ENCODE assay signal across 8 mouse cellular contexts in genomic region chr2:152141491-152141890, GRCm38 (mm10). TPM values are rescaled to one million over a fixed set of nuclear protein-coding genes. Genes with fewer than 3 reads are reported as not detected.
DNase-seq lines count a peak whose midpoint lies in the region; ATAC-seq lines count a peak whose summit lies in the region.

No protein-coding gene starts in this region.

- WGBS in heart, embryonic 13.5 days: 21% methylated on average over 1 of the region's 1 CpGs
- 20% methylated on average over 1 of the region's 1 CpGs for WGBS in embryonic facial prominence, embryonic 13.5 days
- 38% methylated on average over 1 of the region's 1 CpGs for WGBS in intestine, embryonic 15.5 days
- 52% methylated on average over 1 of the region's 1 CpGs for WGBS in midbrain, embryonic 16.5 days

- H3K4me3 ChIP-seq in heart, embryonic 13.5 days: peak overlapping the region; percentile 60
- peak overlapping the region; percentile 41 for H3K4me3 ChIP-seq in embryonic facial prominence, embryonic 13.5 days
- H3K4me3 ChIP-seq in intestine, embryonic 15.5 days (replicated peaks): peak overlapping the region; percentile 51
- H3K4me3 ChIP-seq in midbrain, embryonic 16.5 days (ENCODE audit: low read depth, low read length): peak overlapping the region; percentile 27; the same call in 1 of the 2 replicates

- H3K4me1 ChIP-seq in heart, embryonic 13.5 days: peaks cover 30% of the 10 kb centered on the region
- H3K4me1 ChIP-seq in embryonic facial prominence, embryonic 13.5 days: peaks cover 34% of the 10 kb centered on the region
- peaks cover 26% of the 10 kb centered on the region for H3K4me1 ChIP-seq in intestine, embryonic 15.5 days (replicated peaks)
- peaks cover 20% of the 10 kb centered on the region for H3K4me1 ChIP-seq in midbrain, embryonic 16.5 days (ENCODE audit: control insufficient read depth, insufficient read depth, low read length)

- peaks cover 82% of the 10 kb centered on the region for H3K27me3 ChIP-seq in heart, embryonic 13.5 days (replicated peaks)
- H3K27me3 ChIP-seq in embryonic facial prominence, embryonic 13.5 days: peaks cover 64% of the 10 kb centered on the region
- peaks cover 52% of the 10 kb centered on the region for H3K27me3 ChIP-seq in intestine, embryonic 15.5 days (replicated peaks)
- peaks cover 42% of the 10 kb centered on the region for H3K27me3 ChIP-seq in midbrain, embryonic 16.5 days (ENCODE audit: control insufficient read depth, insufficient read depth, low read depth, low read length)

- DNase-seq in heart, adult 18-20 months: no peak
- no peak for DNase-seq in left cerebral cortex, adult 9 months (ENCODE audit: low spot score in 2 of 2)
- DNase-seq in gastrocnemius, postnatal 4 days (ENCODE audit: low spot score in 2 of 2): no peak

- H3K4me2 ChIP-seq in heart, embryonic 13.5 days: peak overlapping the region; percentile 86
- H3K4me2 ChIP-seq in embryonic facial prominence, embryonic 13.5 days: peak overlapping the region; percentile 89
- H3K4me2 ChIP-seq in intestine, embryonic 15.5 days (replicated peaks): peak overlapping the region; percentile 93
- H3K4me2 ChIP-seq in midbrain, embryonic 16.5 days (ENCODE audit: low read length): peak overlapping the region; percentile 50; the same call in 1 of the 2 replicates

- no peak for ATAC-seq in heart, embryonic 13.5 days (ENCODE audit: extremely low read depth, insufficient number of reproducible peaks, low FRiP score, low TSS enrichment)
- ATAC-seq in embryonic facial prominence, embryonic 13.5 days (ENCODE audit: insufficient number of reproducible peaks, insufficient read depth, low FRiP score, low TSS enrichment, low read depth): no peak
- no peak for ATAC-seq in intestine, embryonic 15.5 days
- ATAC-seq in midbrain, embryonic 16.5 days: no peak
- ATAC-seq in CD4-positive, CD25-positive, alpha-beta regulatory T cell, adult 4 months: no peak

- H3K9me3 ChIP-seq in heart, embryonic 13.5 days: no peaks in the 10 kb centered on the region
- no peaks in the 10 kb centered on the region for H3K9me3 ChIP-seq in embryonic facial prominence, embryonic 13.5 days
- no peaks in the 10 kb centered on the region for H3K9me3 ChIP-seq in intestine, embryonic 15.5 days
- no peaks in the 10 kb centered on the region for H3K9me3 ChIP-seq in midbrain, embryonic 16.5 days (replicated peaks; ENCODE audit: control insufficient read depth, low read length, poor library complexity, severe bottlenecking)

- H3K9ac ChIP-seq in heart, embryonic 13.5 days: peak overlapping the region; percentile 51; the same call in 1 of the 2 replicates
- no peak overlapping the region; the same call in 1 of the 2 replicates for H3K9ac ChIP-seq in embryonic facial prominence, embryonic 13.5 days
- no peak overlapping the region for H3K9ac ChIP-seq in intestine, embryonic 15.5 days
- H3K9ac ChIP-seq in midbrain, embryonic 16.5 days (ENCODE audit: low read depth, low read length): no peak overlapping the region

- H3K36me3 ChIP-seq in heart, embryonic 13.5 days: no peaks in the 10 kb centered on the region
- H3K36me3 ChIP-seq in embryonic facial prominence, embryonic 13.5 days: no peaks in the 10 kb centered on the region
- H3K36me3 ChIP-seq in intestine, embryonic 15.5 days: no peaks in the 10 kb centered on the region
- H3K36me3 ChIP-seq in midbrain, embryonic 16.5 days (ENCODE audit: control insufficient read depth, insufficient read depth, low read length): no peaks in the 10 kb centered on the region

- H3K27ac ChIP-seq in heart, embryonic 13.5 days (replicated peaks): 0 out of 2 replicates have a peak overlapping the region, but pooled peaks have one; percentile 22
- no peak overlapping the region for H3K27ac ChIP-seq in embryonic facial prominence, embryonic 13.5 days
- 0 out of 2 replicates have a peak overlapping the region, but pooled peaks have one; percentile 64 for H3K27ac ChIP-seq in intestine, embryonic 15.5 days
- H3K27ac ChIP-seq in midbrain, embryonic 16.5 days (ENCODE audit: low read length): no peak overlapping the region

RNA-seq across cellular contexts. Expression of gene Tcf15, which starts 1.9 kb away (rescaled TPM):
- 9.2 and 9.4 TPM in 2 replicates for polyA plus RNA-seq in heart, embryonic 13.5 days (2015; fragmentation: Nextera tagmentation; extraction: Ambion mirVana)
- total RNA-seq in heart, adult 18-20 months (2021): 10 to 100 TPM; 16.4 to 18.9 TPM
- polyA plus RNA-seq in embryonic facial prominence, embryonic 13.5 days (2015; fragmentation: Nextera tagmentation; extraction: Ambion mirVana): 3.7 and 4.1 TPM in 2 replicates
- 10.3 and 10.4 TPM in 2 replicates for polyA plus RNA-seq in intestine, embryonic 15.5 days (2015; fragmentation: Nextera tagmentation; extraction: Ambion mirVana)
- 0.69 and 1.0 TPM in 2 replicates for polyA plus RNA-seq in midbrain, embryonic 16.5 days (2015; fragmentation: Nextera tagmentation; extraction: Ambion mirVana)
- not detected for polyA plus RNA-seq in CD4-positive, CD25-positive, alpha-beta regulatory T cell, adult 4 months (2017; shearing (Covaris generic))
- total RNA-seq in gastrocnemius, postnatal 4 days (2021): 10 to 100 TPM; 18.4 to 21.9 TPM

RNA-seq across cellular contexts. Expression of gene Srxn1, which starts 36.2 kb away (rescaled TPM):
- polyA plus RNA-seq in heart, embryonic 13.5 days (2015; fragmentation: Nextera tagmentation; extraction: Ambion mirVana): 7.4 and 7.7 TPM in 2 replicates
- total RNA-seq in heart, adult 18-20 months (2021): 10 to 100 TPM; 18.8 to 20.3 TPM
- 9.7 and 10.6 TPM in 2 replicates for polyA plus RNA-seq in embryonic facial prominence, embryonic 13.5 days (2015; fragmentation: Nextera tagmentation; extraction: Ambion mirVana)
- polyA plus RNA-seq in intestine, embryonic 15.5 days (2015; fragmentation: Nextera tagmentation; extraction: Ambion mirVana): 21.7 and 23.5 TPM in 2 replicates
- polyA plus RNA-seq in midbrain, embryonic 16.5 days (2015; fragmentation: Nextera tagmentation; extraction: Ambion mirVana): 21.8 and 25.4 TPM in 2 replicates
- 1 to 10 TPM; 2.2 to 3.0 TPM for polyA plus RNA-seq in CD4-positive, CD25-positive, alpha-beta regulatory T cell, adult 4 months (2017; shearing (Covaris generic))
- total RNA-seq in gastrocnemius, postnatal 4 days (2021): 10 to 100 TPM; 13.4 to 14.8 TPM

Comparison
In these comparisons a context has a peak if more than half of its experiments do, and no peak if none do; other contexts are left out.
1. H3K27ac ChIP-seq: peak in heart, embryonic 13.5 days (single experiment) and intestine, embryonic 15.5 days (single experiment); none in embryonic facial prominence, embryonic 13.5 days (single experiment) and midbrain, embryonic 16.5 days (single experiment).
2. Peak in every context shown above with its lines, with median percentiles within 50 percentile points of each other: H3K4me2 ChIP-seq and H3K4me3 ChIP-seq.